Mouse (Mus musculus): ENCODE data around the gene Ndn. TPM values are rescaled to one million over a fixed set of nuclear protein-coding genes. Genes with fewer than 3 reads are reported as not detected.

The Ndn gene
- total RNA-seq (2015; ENCODE audit: low replicate concordance) (not detected in 2 replicates), total RNA-seq (2017; ENCODE audit: low replicate concordance) (not detected in 2 replicates)

GRCm38 (mm10) chr7:62346269-62346668, at the start of gene Ndn:
Gene Ndn, plus strand, starts transcription at chr7:62346569.
- no peak for ATAC-seq (replicated peaks; ENCODE audit: low FRiP score, poor library complexity, severe bottlenecking)

- no peak for ATAC-seq (replicated peaks; ENCODE audit: low FRiP score, poor library complexity, severe bottlenecking)
Measured at GRCm38 (mm10) chr7:62302451-62302850, 43.9 kb upstream of the Ndn start.

GRCm38 (mm10) chr7:62306896-62307614, 39.3 kb upstream of the Ndn start:
- no peak for ATAC-seq (replicated peaks; ENCODE audit: low FRiP score, poor library complexity, severe bottlenecking)

- ATAC-seq (replicated peaks; ENCODE audit: low FRiP score, poor library complexity, severe bottlenecking) = no peak
Measured at GRCm38 (mm10) chr7:62316793-62317192, 29.6 kb upstream of the Ndn start.

- no peak for ATAC-seq (replicated peaks; ENCODE audit: low FRiP score, poor library complexity, severe bottlenecking)
Measured at GRCm38 (mm10) chr7:62345411-62345810, 958 bp upstream of the Ndn start.

- no peak for ATAC-seq (replicated peaks; ENCODE audit: low FRiP score, poor library complexity, severe bottlenecking)
Measured at GRCm38 (mm10) chr7:62348106-62348803, 1.9 kb downstream of the Ndn start.

GRCm38 (mm10) chr7:62348804-62349190, 2.4 kb downstream of the Ndn start:
- no peak for ATAC-seq (replicated peaks; ENCODE audit: low FRiP score, poor library complexity, severe bottlenecking)

- no peak for ATAC-seq (replicated peaks; ENCODE audit: low FRiP score, poor library complexity, severe bottlenecking)
Measured at GRCm38 (mm10) chr7:62351266-62351665, 4.9 kb downstream of the Ndn start.

- no peak for ATAC-seq (replicated peaks; ENCODE audit: low FRiP score, poor library complexity, severe bottlenecking)
Measured at GRCm38 (mm10) chr7:62365039-62365636, 18.8 kb downstream of the Ndn start.

GRCm38 (mm10) chr7:62366730-62367129, 20.4 kb downstream of the Ndn start:
- ATAC-seq (replicated peaks; ENCODE audit: low FRiP score, poor library complexity, severe bottlenecking) = no peak

GRCm38 (mm10) chr7:62375658-62376057, 29.3 kb downstream of the Ndn start:
- ATAC-seq (replicated peaks; ENCODE audit: low FRiP score, poor library complexity, severe bottlenecking) = no peak

- no peak for ATAC-seq (replicated peaks; ENCODE audit: low FRiP score, poor library complexity, severe bottlenecking)
Measured at GRCm38 (mm10) chr7:62376510-62377304, 30.3 kb downstream of the Ndn start, which contains the start of gene Magel2. Gene Magel2, plus strand, starts transcription at chr7:62377010.

GRCm38 (mm10) chr7:62377313-62377712, 30.9 kb downstream of the Ndn start:
- ATAC-seq (replicated peaks; ENCODE audit: low FRiP score, poor library complexity, severe bottlenecking) = no peak

GRCm38 (mm10) chr7:62378529-62378928, 32.2 kb downstream of the Ndn start:
- no peak for ATAC-seq (replicated peaks; ENCODE audit: low FRiP score, poor library complexity, severe bottlenecking)

- ATAC-seq (replicated peaks; ENCODE audit: low FRiP score, poor library complexity, severe bottlenecking) = no peak
Measured at GRCm38 (mm10) chr7:62382391-62382790, 36.0 kb downstream of the Ndn start.

- ATAC-seq (replicated peaks; ENCODE audit: low FRiP score, poor library complexity, severe bottlenecking) = no peak
Measured at GRCm38 (mm10) chr7:62388291-62388690, 41.9 kb downstream of the Ndn start.

- no peak for ATAC-seq (replicated peaks; ENCODE audit: low FRiP score, poor library complexity, severe bottlenecking)
Measured at GRCm38 (mm10) chr7:62392202-62392601, 45.8 kb downstream of the Ndn start.
